Mouse (Mus musculus): ENCODE measurements at regions not wholly inside any gene's neighbourhood (a gene's known extent, or its start where the extent isn't known, plus 50 kb on each side); places are given as distances from the start of the nearest gene placed in this dataset.

GRCm38 (mm10) chr3:117120086-117121055, 151.6 kb upstream of the Palmd start:
- in situ Hi-C loops (cut with MboI; ENCODE audit: low pct_unique_long_range_greater_than_20kb in 1 of 2, low sequenced_read_pairs in 2 of 2, unreplicated experiment in 1 of 2): no loop called here

DNA sequence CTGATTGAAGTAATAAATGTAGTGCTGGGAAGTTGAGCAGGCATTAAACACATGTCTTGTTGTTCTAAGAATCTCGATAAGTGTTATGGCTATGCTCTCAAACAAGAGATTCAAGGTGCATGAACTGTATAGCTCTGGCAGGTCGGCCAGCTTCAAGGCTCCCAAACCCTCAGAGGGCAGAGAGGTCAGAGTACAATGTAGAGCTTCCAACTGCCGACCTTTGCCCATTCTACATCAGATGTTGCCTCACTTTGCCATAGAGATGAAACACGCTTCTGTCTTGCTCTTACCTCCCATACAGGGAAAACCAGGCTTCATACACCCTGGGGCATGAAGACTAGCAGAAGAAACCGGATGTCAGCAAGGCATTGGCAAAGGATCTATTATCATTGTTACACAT, 150.8 kb upstream of the Palmd start:
- in situ Hi-C loops (cut with MboI; ENCODE audit: low pct_unique_long_range_greater_than_20kb in 1 of 2, low sequenced_read_pairs in 2 of 2, unreplicated experiment in 1 of 2): loop anchor here in 1 of 2 experiments (10.0 kb wide), 1 partner anchor 315 kb away; no protein-coding TSS in a partner anchor

DNA sequence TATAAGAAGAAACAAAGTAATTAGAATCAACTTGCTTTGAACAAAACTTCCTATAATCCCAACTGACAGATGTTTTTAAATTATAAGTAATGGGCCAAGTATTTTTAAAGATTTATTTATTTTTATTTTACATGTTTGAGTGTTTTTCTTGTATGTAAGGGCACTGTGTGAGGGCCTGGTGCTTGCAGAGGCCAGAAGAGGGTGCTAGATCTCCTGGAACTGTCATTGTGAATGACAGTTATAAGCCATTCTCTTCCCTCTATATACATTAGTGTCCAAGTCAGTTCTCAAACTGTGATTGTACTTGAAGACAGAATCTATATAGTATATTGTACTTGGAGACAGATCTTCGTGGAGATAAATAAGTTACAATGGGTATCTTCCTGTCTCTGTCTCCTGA, 149.1 kb upstream of the Palmd start:
- in situ Hi-C loops (cut with MboI; ENCODE audit: low pct_unique_long_range_greater_than_20kb in 1 of 2, low sequenced_read_pairs in 2 of 2, unreplicated experiment in 1 of 2): loop anchor here in 1 of 2 experiments (10.0 kb wide), 1 partner anchor 317 kb away; no protein-coding TSS in a partner anchor

DNA sequence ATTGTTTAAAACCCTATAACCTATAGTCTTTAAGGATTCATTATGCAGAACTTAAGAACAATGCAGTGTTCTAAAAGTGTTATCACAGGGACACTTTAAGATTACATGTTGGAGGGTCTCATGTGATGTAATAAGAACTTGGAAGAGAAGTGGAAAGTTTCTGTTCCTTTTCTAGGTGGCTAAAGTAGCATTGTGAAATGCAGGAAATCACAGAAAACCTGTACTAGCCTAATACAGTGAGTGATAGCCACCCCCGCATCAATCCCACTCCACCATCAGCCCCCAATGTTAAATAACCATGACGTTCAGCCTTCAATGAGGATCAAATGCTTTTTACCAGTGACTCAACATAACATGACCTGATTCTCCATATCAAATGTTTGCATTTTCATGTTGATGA, 147.4 kb upstream of the Palmd start:
- in situ Hi-C loops (cut with MboI; ENCODE audit: low pct_unique_long_range_greater_than_20kb in 1 of 2, low sequenced_read_pairs in 2 of 2, unreplicated experiment in 1 of 2): loop anchor here in 1 of 2 experiments (10.0 kb wide), 1 partner anchor 319 kb away; no protein-coding TSS in a partner anchor

DNA sequence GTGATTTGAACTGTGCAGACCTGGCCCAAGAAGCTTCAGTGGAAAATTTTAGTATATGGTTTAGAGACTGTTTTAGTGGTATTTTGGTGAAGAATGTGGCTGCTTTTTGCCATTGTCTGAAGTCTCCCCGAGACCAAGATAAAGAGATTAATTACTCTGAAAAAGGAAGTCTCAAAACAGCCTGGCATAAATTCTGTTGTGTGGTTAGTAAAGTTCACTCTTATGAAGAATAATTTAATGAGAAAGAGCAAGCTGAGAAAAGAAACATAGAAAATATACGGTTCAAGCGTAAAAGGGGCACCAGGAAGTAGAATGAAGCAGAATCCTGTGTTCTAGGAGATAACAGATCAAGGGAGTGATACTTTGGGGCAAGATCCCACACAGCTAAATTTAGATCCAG, 144.0 kb upstream of the Palmd start:
- in situ Hi-C loops (cut with MboI; ENCODE audit: low pct_unique_long_range_greater_than_20kb in 1 of 2, low sequenced_read_pairs in 2 of 2, unreplicated experiment in 1 of 2): loop anchor here in 1 of 2 experiments (10.0 kb wide), 1 partner anchor 322 kb away; no protein-coding TSS in a partner anchor

GRCm38 (mm10) chr3:117112304-117112703, 143.5 kb upstream of the Palmd start:
- in situ Hi-C loops (cut with MboI; ENCODE audit: low pct_unique_long_range_greater_than_20kb in 1 of 2, low sequenced_read_pairs in 2 of 2, unreplicated experiment in 1 of 2): loop anchor here in 1 of 2 experiments (10.0 kb wide), 1 partner anchor 322 kb away; no protein-coding TSS in a partner anchor

- in situ Hi-C loops (cut with MboI; ENCODE audit: low pct_unique_long_range_greater_than_20kb in 1 of 2, low sequenced_read_pairs in 2 of 2, unreplicated experiment in 1 of 2): no loop called here
Measured at GRCm38 (mm10) chr3:117108966-117109700, 140.3 kb upstream of the Palmd start.

DNA sequence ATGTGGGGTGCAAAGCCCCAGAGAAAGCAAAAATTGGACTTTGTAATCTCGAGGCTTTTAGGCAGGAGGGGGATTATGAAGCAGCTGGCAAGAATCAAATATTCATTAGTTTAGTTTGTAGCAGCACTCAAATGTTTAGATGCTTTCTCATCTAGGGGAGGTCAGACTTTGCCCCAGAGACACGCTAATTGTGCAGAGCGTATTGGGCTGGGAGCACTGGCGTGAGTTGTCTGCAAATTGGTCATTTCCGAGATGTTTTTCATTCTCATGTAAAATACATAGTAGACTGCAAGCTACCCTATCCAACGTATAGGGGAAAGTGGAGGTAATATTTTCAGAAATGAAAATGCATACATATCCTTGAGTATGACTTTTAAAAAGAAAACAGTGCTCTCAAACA, 139.2 kb upstream of the Palmd start:
- in situ Hi-C loops (cut with MboI; ENCODE audit: low pct_unique_long_range_greater_than_20kb in 1 of 2, low sequenced_read_pairs in 2 of 2, unreplicated experiment in 1 of 2): no loop called here

DNA sequence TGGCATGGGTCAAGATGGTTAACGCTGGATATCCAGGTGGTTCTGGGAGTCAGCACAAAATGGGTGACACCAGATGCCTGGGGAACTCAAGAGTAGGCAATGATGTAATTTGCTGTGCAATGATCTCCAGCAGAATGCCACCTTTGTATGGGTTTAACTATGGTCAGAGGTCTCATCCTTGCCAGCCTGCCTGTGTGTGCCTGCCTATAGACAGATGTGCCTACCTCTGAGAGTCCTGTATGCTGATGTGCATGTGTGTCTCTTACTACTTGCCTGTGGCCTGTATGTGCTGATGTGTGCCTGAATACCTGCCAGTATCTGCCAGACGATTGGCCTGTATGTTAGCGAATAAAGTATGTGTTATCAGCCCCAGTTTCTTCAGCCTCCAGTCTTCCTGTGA, 138.6 kb upstream of the Palmd start:
- in situ Hi-C loops (cut with MboI; ENCODE audit: low pct_unique_long_range_greater_than_20kb in 1 of 2, low sequenced_read_pairs in 2 of 2, unreplicated experiment in 1 of 2): no loop called here

- in situ Hi-C loops (cut with MboI; ENCODE audit: low pct_unique_long_range_greater_than_20kb in 1 of 2, low sequenced_read_pairs in 2 of 2, unreplicated experiment in 1 of 2): no loop called here
Measured at GRCm38 (mm10) chr3:117087646-117088045, 118.9 kb upstream of the Palmd start.

GRCm38 (mm10) chr3:117076734-117077133, 107.9 kb upstream of the Palmd start:
- in situ Hi-C loops (cut with MboI; ENCODE audit: low pct_unique_long_range_greater_than_20kb in 1 of 2, low sequenced_read_pairs in 2 of 2, unreplicated experiment in 1 of 2): no loop called here

- in situ Hi-C loops (cut with MboI; ENCODE audit: low pct_unique_long_range_greater_than_20kb in 1 of 2, low sequenced_read_pairs in 2 of 2, unreplicated experiment in 1 of 2): loop anchor here in 1 of 2 experiments (25.0 kb wide), 1 partner anchor 161 kb away; no protein-coding TSS in a partner anchor
Measured at GRCm38 (mm10) chr3:117073399-117073798, 104.6 kb upstream of the Palmd start.

- in situ Hi-C loops (cut with MboI; ENCODE audit: low pct_unique_long_range_greater_than_20kb in 1 of 2, low sequenced_read_pairs in 2 of 2, unreplicated experiment in 1 of 2): loop anchor here in 1 of 2 experiments (25.0 kb wide), 1 partner anchor 161 kb away; no protein-coding TSS in a partner anchor
Measured at GRCm38 (mm10) chr3:117072998-117073397, 104.2 kb upstream of the Palmd start.

DNA sequence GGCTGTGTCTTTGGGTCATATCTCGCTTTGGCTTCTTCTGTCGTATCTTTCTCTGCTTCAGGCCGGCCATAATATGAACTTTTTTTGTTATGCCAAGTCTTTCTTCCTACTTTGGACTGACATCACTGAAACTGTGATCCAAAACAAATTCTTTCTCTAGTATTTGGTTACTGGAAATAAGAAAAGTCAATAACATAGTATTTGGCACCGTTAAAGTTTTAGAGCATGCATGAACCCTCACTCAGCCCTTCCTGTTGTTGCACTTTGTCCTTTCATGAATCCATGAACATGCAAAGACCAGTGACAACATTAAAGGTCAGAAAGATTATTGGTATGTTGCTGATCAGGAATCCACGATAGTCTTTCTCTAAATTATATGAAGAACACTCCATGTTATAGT, 103.1 kb upstream of the Palmd start:
- in situ Hi-C loops (cut with MboI; ENCODE audit: low pct_unique_long_range_greater_than_20kb in 1 of 2, low sequenced_read_pairs in 2 of 2, unreplicated experiment in 1 of 2): loop anchor here in 1 of 2 experiments (25.0 kb wide), 1 partner anchor 160 kb away; no protein-coding TSS in a partner anchor

- in situ Hi-C loops (cut with MboI; ENCODE audit: low pct_unique_long_range_greater_than_20kb in 1 of 2, low sequenced_read_pairs in 2 of 2, unreplicated experiment in 1 of 2): loop anchor here (10.0 to 25.0 kb wide), 2 partner anchors 155 to 163 kb away; no protein-coding TSS in a partner anchor
Measured at GRCm38 (mm10) chr3:117067470-117068053, 98.8 kb upstream of the Palmd start.

- in situ Hi-C loops (cut with MboI; ENCODE audit: low pct_unique_long_range_greater_than_20kb in 1 of 2, low sequenced_read_pairs in 2 of 2, unreplicated experiment in 1 of 2): loop anchor here (10.0 to 25.0 kb wide), 2 partner anchors 154 to 161 kb away; no protein-coding TSS in a partner anchor
Measured at GRCm38 (mm10) chr3:117065904-117066303, 97.1 kb upstream of the Palmd start.

DNA sequence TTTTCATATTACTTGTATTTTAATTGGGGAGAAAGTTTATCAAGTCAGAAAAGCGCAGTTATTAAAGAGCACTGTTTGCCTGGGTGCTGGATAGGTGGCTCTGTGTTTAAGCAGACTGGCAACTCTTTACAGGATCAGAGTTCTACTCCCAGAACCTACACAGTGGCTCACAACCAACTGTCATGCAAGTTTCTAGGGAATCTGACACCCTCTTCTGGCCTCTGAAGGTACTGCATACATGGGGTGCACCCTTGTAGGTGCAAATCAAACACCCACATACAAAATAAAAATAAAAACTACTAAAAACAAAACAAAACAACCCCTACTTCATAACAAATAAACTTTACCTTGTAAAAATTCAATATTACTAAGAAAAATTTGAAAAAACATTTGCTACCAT, 93.0 kb upstream of the Palmd start:
- in situ Hi-C loops (cut with MboI; ENCODE audit: low pct_unique_long_range_greater_than_20kb in 1 of 2, low sequenced_read_pairs in 2 of 2, unreplicated experiment in 1 of 2): loop anchor here (10.0 to 25.0 kb wide), 2 partner anchors 150 to 157 kb away; no protein-coding TSS in a partner anchor

DNA sequence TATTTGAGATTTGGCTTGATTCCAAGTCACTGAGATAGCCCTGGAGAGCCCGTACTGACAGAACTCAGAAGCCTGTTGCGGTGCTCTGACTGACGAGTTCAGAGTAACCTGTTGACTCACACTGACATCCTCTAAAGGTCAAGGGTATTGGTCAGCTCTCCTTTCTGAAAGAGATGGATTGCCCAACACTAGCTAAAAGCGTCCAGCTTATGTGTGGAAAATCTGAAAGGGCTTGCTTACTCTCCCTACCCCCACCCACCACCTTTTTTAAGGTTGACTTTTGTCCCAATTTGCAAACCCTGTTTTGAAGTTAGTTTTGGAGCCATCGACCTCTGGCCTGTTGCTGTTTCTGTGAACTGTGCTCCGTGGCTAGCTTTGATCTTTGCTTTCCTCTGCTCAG, 92.4 kb upstream of the Palmd start:
- in situ Hi-C loops (cut with MboI; ENCODE audit: low pct_unique_long_range_greater_than_20kb in 1 of 2, low sequenced_read_pairs in 2 of 2, unreplicated experiment in 1 of 2): loop anchor here (10.0 to 25.0 kb wide), 2 partner anchors 149 to 156 kb away; no protein-coding TSS in a partner anchor
